Mouse (Mus musculus) embryonic fibroblast, embryonic 13.5 days (primary cell): ENCODE results near the gene Ndufb10.

Experiments used
- CTCF ChIP-seq: IDR thresholded peaks from 2 replicates; pipeline ENCODE4 v1.5.1; 2011; ENCODE audit warnings: mild to moderate bottlenecking, control low read depth, low read length, moderate library complexity, borderline replicate concordance; ENCODE audit not compliant: insufficient read depth
- POLR2A ChIP-seq: IDR thresholded peaks from 2 replicates; pipeline ENCODE4 v1.6.1; 2011; ENCODE audit warnings: low read depth, mild to moderate bottlenecking, control low read depth, low read length, moderate library complexity

- TF ChIP-seq CTCF (no peak), POLR2A (no peak)
These were observed 49.0 kb upstream of the Ndufb10 start for GRCm38 (mm10) chr17:24773241-24773640.
